Mouse (Mus musculus) embryonic facial prominence, embryonic 14.5 days (tissue): ENCODE measurements around the gene Tacr2. TPM values are rescaled to one million over a fixed set of nuclear protein-coding genes. Genes with fewer than 3 reads are reported as not detected.

ENCODE experiments used
- ATAC-seq: fragments of 200-750 bp; cut with Nextera tagmentation; 2 replicates; pipeline ENCODE4 v1.8.0; 2017; ENCODE audit warnings: low read depth, moderate number of reproducible peaks, moderate TSS enrichment
- DNase-seq: peaks from one replicate; pipeline ENCODE4 v3.0.0-alpha.2; 2015; ENCODE audit warnings: low spot score
- H3K27ac ChIP-seq: fragments of 300-500 bp; sonication (generic); replicated peaks from 2 replicates; pipeline ENCODE4 v1.5.1; 2014; ENCODE audit warnings: low read depth, mild to moderate bottlenecking, low read length, moderate library complexity
- H3K27me3 ChIP-seq: fragments of 300-500 bp; sonication (generic); replicated peaks from 2 replicates; pipeline ENCODE4 v1.6.1; 2014; ENCODE audit warnings: low read length; ENCODE audit not compliant: control insufficient read depth, insufficient read depth
- H3K36me3 ChIP-seq: fragments of 300-500 bp; sonication (generic); 2 replicates; pipeline ENCODE4 v1.6.1; 2014; ENCODE audit warnings: low read length, mixed read lengths; ENCODE audit not compliant: control insufficient read depth, insufficient read depth
- H3K4me1 ChIP-seq: fragments of 300-500 bp; sonication (generic); 2 replicates; pipeline ENCODE4 v1.6.1; 2014; ENCODE audit warnings: antibody characterized with exemption, low read length; ENCODE audit not compliant: control insufficient read depth, insufficient read depth
- H3K4me2 ChIP-seq: fragments of 300-500 bp; sonication (generic); 2 replicates; pipeline ENCODE4 v1.6.1; 2014; ENCODE audit warnings: low read depth, mild to moderate bottlenecking, low read length, moderate library complexity, mixed read lengths
- H3K4me3 ChIP-seq: fragments of 300-500 bp; sonication (generic); 2 replicates; pipeline ENCODE4 v1.5.1; 2014; ENCODE audit warnings: low read depth, mild to moderate bottlenecking, low read length
- H3K9ac ChIP-seq: fragments of 300-500 bp; sonication (generic); 2 replicates; pipeline ENCODE4 v1.6.1; 2014; ENCODE audit warnings: low read depth, mild to moderate bottlenecking, low read length, moderate library complexity, mixed read lengths
- H3K9me3 ChIP-seq: fragments of 300-500 bp; sonication (generic); 2 replicates; pipeline ENCODE4 v1.6.1; 2016; ENCODE audit warnings: low read length; ENCODE audit not compliant: control insufficient read depth
- WGBS: fragments of 180-500 bp; shearing (Covaris S2); extraction: QIAGEN DNeasy Blood & Tissue Kit; methylation state at CpG from one replicate; pipeline ENCODE4 v1.1.7; 2014; 5-methylcytosine and 5-hydroxymethylcytosine counted together
- polyA plus RNA-seq: library from polyadenylated mRNA; unstranded; fragments of >200 nt; fragmentation: Nextera tagmentation; extraction: Ambion mirVana; gene quantifications from 2 replicates; pipeline ENCODE4 v1.2.1, GENCODE M21; 2014

Tacr2 gene
- polyA plus RNA-seq, 1 experiment from 2014 or later: not detected

- Histone ChIP-seq H3K9ac (no peak overlapping the region), H3K9me3 (no peaks in the 10 kb centered on the region), H3K27ac (no peak overlapping the region), H3K4me3 (no peak overlapping the region), H3K36me3 (no peaks in the 10 kb centered on the region; the same call in 1 of the 2 replicates), H3K4me2 (no peak overlapping the region), H3K27me3 (no peaks in the 10 kb centered on the region), H3K4me1 (peaks cover 5% of the 10 kb centered on the region)
- DNase-seq: no peak
- WGBS: 77% methylated on average over 10 of the region's 10 CpGs
- no peak for ATAC-seq
These were observed 60.9 kb downstream of the Tacr2 start for GRCm38 (mm10) chr10:62313140-62313539.

GRCm38 (mm10) chr10:62313885-62314424 lies 61.7 kb downstream of the Tacr2 start:
- Histone ChIP-seq H3K9me3 (no peaks in the 10 kb centered on the region), H3K9ac (no peak overlapping the region), H3K4me1 (peaks cover 5% of the 10 kb centered on the region), H3K27ac (no peak overlapping the region; the same call in 1 of the 2 replicates), H3K36me3 (no peaks in the 10 kb centered on the region; the same call in 1 of the 2 replicates), H3K4me2 (no peak overlapping the region), H3K27me3 (no peaks in the 10 kb centered on the region), H3K4me3 (no peak overlapping the region)
- WGBS: 67% methylated on average over 14 of the region's 15 CpGs
- ATAC-seq (0 out of 2 replicates have a peak, but pooled peaks have one; percentile 24), DNase-seq (no peak)

Other genes with a start within 250 kb of the Tacr2 start
- not detected in 2 replicates for gene Neurog3, start 119.3 kb upstream of the Tacr2 start, polyA plus RNA-seq
- gene Fam241b, start 108.5 kb upstream of the Tacr2 start, polyA plus RNA-seq: 3.0 and 4.2 TPM in 2 replicates
- gene Tspan15, start 21.2 kb upstream of the Tacr2 start, polyA plus RNA-seq: 9.5 and 10.3 TPM in 2 replicates
- 28.4 and 33.7 TPM in 2 replicates for gene Hk1, start 127.5 kb downstream of the Tacr2 start, polyA plus RNA-seq
- 0.54 and 0.75 TPM in 2 replicates for gene Hkdc1, start 170.1 kb downstream of the Tacr2 start, polyA plus RNA-seq
- 0.60 and 0.88 TPM in 2 replicates for gene 4930507D05Rik, start 197.1 kb downstream of the Tacr2 start, polyA plus RNA-seq
- gene Supv3l1, start 197.3 kb downstream of the Tacr2 start, polyA plus RNA-seq: 23.8 and 29.8 TPM in 2 replicates
- 71.0 and 75.3 TPM in 2 replicates for gene Vps26a, start 234.4 kb downstream of the Tacr2 start, polyA plus RNA-seq